10 mouse cellular contexts compared by ENCODE assay signal in the genomic region with DNA sequence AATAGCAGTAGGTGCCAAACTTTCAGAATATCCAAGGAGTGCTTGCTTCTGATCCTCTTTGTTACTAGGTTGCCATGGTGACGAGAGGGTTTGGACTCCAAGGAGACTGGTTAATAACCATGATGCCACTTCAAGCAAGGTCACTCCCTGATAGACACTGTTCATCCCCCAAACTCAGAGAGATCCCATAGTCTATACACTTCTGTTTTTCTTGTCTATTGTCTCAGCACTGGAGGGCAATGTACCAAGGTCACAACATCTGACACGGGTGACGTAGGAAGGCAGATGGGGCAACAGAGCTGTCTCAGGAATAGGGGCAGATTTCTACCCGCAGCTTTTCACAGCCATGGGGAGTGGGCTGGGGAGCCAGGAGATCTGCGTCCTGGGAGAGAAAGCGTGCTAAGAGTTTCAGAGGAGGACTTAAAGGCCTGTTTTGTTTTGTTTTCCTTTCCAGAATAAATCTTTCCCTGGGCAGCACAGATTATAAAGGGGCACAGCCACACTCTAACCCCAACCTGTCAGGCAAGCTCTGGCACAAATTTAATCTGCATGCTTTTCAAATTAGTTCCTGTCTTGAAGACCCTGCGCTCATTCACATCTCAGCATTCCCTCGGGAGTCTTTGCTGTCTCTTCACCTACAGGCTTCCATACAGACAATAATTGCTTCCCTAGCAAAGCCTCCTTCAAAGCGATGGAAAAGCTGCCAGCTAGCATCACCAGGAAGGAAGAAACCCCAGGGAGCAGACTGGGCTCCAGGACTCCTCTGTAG.
A peak's percentile ranks its signal among the peaks of the same experiment; 100 is the strongest.
DNase-seq lines count a peak whose midpoint lies in the region; ATAC-seq and TF ChIP-seq lines count a peak whose summit lies in the region.
"Had no signal": no experiment of that assay in that cellular context is flagged by ENCODE, and none has a peak within 500 bp of the region (broad histone marks: within the 10 kb centered on the region; RNA-seq: fewer than 3 reads in every experiment).

No protein-coding gene starts in this region.

- no peak overlapping the region for H3K27ac ChIP-seq in left cerebral cortex, adult 2 months
- no peak overlapping the region for H3K27ac ChIP-seq in forebrain, postnatal 0 days (ENCODE audit: low read depth, low read length)
- H3K27ac ChIP-seq in midbrain, embryonic 14.5 days (replicated peaks; ENCODE audit: low read depth, low read length): peak overlapping the region; percentile 47
- no peak overlapping the region for H3K27ac ChIP-seq in lung, postnatal 0 days (ENCODE audit: low read length)
- H3K27ac ChIP-seq: kidney, postnatal 0 days; macrophage had no signal

- WGBS in forebrain, postnatal 0 days: 21% methylated on average over 9 of the region's 9 CpGs
- WGBS in midbrain, embryonic 14.5 days: 5% methylated on average over 9 of the region's 9 CpGs
- 68% methylated on average over 9 of the region's 9 CpGs for WGBS in lung, postnatal 0 days

- H3K36me3 ChIP-seq in forebrain, postnatal 0 days (ENCODE audit: insufficient read depth): no peaks in the 10 kb centered on the region
- no peaks in the 10 kb centered on the region for H3K36me3 ChIP-seq in midbrain, embryonic 14.5 days (ENCODE audit: control insufficient read depth, insufficient read depth, low read length)
- no peaks in the 10 kb centered on the region for H3K36me3 ChIP-seq in lung, postnatal 0 days (ENCODE audit: insufficient read depth, low read length)

- no peak for TF ChIP-seq CTCF in left cerebral cortex, adult 2 months (IDR thresholded peaks at IDR 0.05)
- no peak for TF ChIP-seq CTCF in forebrain, postnatal 0 days (IDR thresholded peaks at IDR 0.05; ENCODE audit: low read depth)
- no peak for TF ChIP-seq CTCF in lung, postnatal 0 days (IDR thresholded peaks at IDR 0.05)

- H3K4me1 ChIP-seq in forebrain, postnatal 0 days (ENCODE audit: insufficient read depth): 0 out of 2 replicates have a peak, but pooled peaks cover 5% of the 10 kb centered on the region
- H3K4me1 ChIP-seq in midbrain, embryonic 14.5 days (ENCODE audit: control insufficient read depth, insufficient read depth, low read length): peaks cover 20% of the 10 kb centered on the region
- no peaks in the 10 kb centered on the region for H3K4me1 ChIP-seq in lung, postnatal 0 days (ENCODE audit: insufficient read depth, low read depth, low read length)

- intact Hi-C loops in left cerebral cortex, postnatal 4 days (cut with DNase I): no loop called here
- intact Hi-C loops in left cerebral cortex, adult 2 months (cut with DNase I): no loop called here

- DNase-seq in left cerebral cortex, postnatal 4 days: peak; percentile 14
- DNase-seq in left cerebral cortex, adult 2 months (ENCODE audit: extremely low spot score in 1 of 2, low spot score in 2 of 2): no peak
- peak; percentile 37 for DNase-seq in forebrain, postnatal 0 days
- peak; percentile 86 for DNase-seq in midbrain, embryonic 14.5 days
- DNase-seq in thymus, postnatal 14 days: no peak
- no peak for DNase-seq in cerebellum, postnatal 4 days (ENCODE audit: low spot score in 2 of 2)
- no peak for DNase-seq in spleen, adult 18-20 months
- no peak for DNase-seq in lung, postnatal 0 days (ENCODE audit: low spot score)

- H3K4me2 ChIP-seq in forebrain, postnatal 0 days (ENCODE audit: low read depth): no peak overlapping the region
- no peak overlapping the region for H3K4me2 ChIP-seq in midbrain, embryonic 14.5 days (ENCODE audit: low read length)
- no peak overlapping the region for H3K4me2 ChIP-seq in lung, postnatal 0 days (replicated peaks; ENCODE audit: low read depth, low read length)

- no peak overlapping the region for H3K9ac ChIP-seq in forebrain, postnatal 0 days
- no peak overlapping the region for H3K9ac ChIP-seq in midbrain, embryonic 14.5 days (replicated peaks; ENCODE audit: low read length)
- no peak overlapping the region for H3K9ac ChIP-seq in lung, postnatal 0 days (replicated peaks; ENCODE audit: low read depth)

- ATAC-seq in forebrain, postnatal 0 days: peak; percentile 55
- peak; percentile 77 for ATAC-seq in midbrain, embryonic 14.5 days (ENCODE audit: low FRiP score, low TSS enrichment)
- no peak for ATAC-seq in lung, postnatal 0 days

- TF ChIP-seq EP300 in lung, postnatal 0 days (IDR thresholded peaks at IDR 0.05): no peak

- no peaks in the 10 kb centered on the region for H3K9me3 ChIP-seq in forebrain, postnatal 0 days (ENCODE audit: low read length)
- H3K9me3 ChIP-seq in midbrain, embryonic 14.5 days (ENCODE audit: control insufficient read depth, low read length): no peaks in the 10 kb centered on the region
- H3K9me3 ChIP-seq in lung, postnatal 0 days (ENCODE audit: low read length): no peaks in the 10 kb centered on the region

- no peaks in the 10 kb centered on the region for H3K27me3 ChIP-seq in forebrain, postnatal 0 days (ENCODE audit: insufficient read depth, low read length)
- H3K27me3 ChIP-seq in midbrain, embryonic 14.5 days (ENCODE audit: control insufficient read depth, insufficient read depth, low read length): 0 out of 2 replicates have a peak, but pooled peaks cover 2% of the 10 kb centered on the region
- no peaks in the 10 kb centered on the region for H3K27me3 ChIP-seq in lung, postnatal 0 days (replicated peaks; ENCODE audit: insufficient read depth, low read length)

- no peak overlapping the region for H3K4me3 ChIP-seq in left cerebral cortex, adult 2 months
- no peak overlapping the region for H3K4me3 ChIP-seq in forebrain, postnatal 0 days (ENCODE audit: low read depth, low read length)
- no peak overlapping the region for H3K4me3 ChIP-seq in midbrain, embryonic 14.5 days (replicated peaks; ENCODE audit: low read depth, low read length)
- no peak overlapping the region for H3K4me3 ChIP-seq in lung, postnatal 0 days (ENCODE audit: low read depth, low read length)

Comparison
In these comparisons a context has a peak if more than half of its experiments do, and no peak if none do; other contexts are left out.
1. DNase-seq: peak in left cerebral cortex, postnatal 4 days (single experiment), forebrain, postnatal 0 days (single experiment) and midbrain, embryonic 14.5 days (single experiment); none in left cerebral cortex, adult 2 months (0 of 2), thymus, postnatal 14 days (single experiment), cerebellum, postnatal 4 days (0 of 2), spleen, adult 18-20 months (0 of 2) and lung, postnatal 0 days (single experiment).